Mouse (Mus musculus) neutrophil, adult 65 days (primary cell): ENCODE measurements around the gene Smim13. TPM values are rescaled to one million over a fixed set of nuclear protein-coding genes. Genes with fewer than 3 reads are reported as not detected.

Experiments used
- total RNA-seq: library from RNA; stranded (reverse); gene quantifications from 2 replicates; pipeline ENCODE4 v1.2.4, GENCODE M21; 2023

Gene Smim13
- 3.5 and 4.0 TPM in 2 replicates for total RNA-seq

DNA sequence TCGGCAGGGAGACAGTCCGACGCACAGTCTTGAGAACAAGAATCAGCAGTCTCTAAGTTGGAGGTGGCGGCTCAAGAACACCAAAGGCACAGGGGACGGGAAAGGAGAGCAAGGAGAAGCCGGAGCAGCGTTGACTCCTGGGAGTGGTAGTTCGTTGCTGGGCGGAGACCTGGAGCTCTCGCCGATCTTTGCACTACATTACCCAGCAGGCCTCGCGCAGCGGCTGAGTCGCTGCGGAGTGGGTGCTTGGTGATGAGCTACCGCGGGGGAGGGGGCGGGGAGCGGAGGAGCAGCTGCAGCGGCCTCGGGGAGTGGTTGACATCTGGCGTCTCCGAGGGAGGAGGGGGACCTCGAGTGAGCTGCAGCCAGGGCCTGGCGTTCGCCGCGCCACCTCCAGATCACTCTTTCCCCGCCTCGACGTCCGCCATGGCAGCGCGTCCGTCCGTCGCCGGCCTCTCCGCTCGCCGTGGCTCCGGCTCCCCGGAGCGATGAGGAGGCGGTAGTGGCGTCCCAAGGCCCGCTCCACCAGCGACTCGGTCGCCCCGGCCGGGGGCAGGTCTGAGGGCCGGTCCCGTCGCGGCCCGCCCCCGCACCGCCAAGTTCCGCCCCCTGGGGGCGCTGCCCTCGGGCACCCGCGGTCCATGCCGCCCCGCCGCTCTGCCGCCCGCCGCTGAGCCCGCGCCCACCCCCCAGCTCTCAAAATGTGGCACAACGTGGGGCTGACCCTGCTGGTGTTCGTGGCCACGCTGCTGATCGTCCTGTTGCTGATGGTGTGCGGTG is at the start of gene Smim13:
Smim13 (plus strand) TSS at position 307 of the 780 bp plus-strand sequence.

GRCm38 (mm10) chr13:41220304-41220834 is 29.3 kb upstream of the Smim13 start, which contains the start of gene Elovl2:
Gene Elovl2 (minus strand): TSS chr13:41220405.

DNA sequence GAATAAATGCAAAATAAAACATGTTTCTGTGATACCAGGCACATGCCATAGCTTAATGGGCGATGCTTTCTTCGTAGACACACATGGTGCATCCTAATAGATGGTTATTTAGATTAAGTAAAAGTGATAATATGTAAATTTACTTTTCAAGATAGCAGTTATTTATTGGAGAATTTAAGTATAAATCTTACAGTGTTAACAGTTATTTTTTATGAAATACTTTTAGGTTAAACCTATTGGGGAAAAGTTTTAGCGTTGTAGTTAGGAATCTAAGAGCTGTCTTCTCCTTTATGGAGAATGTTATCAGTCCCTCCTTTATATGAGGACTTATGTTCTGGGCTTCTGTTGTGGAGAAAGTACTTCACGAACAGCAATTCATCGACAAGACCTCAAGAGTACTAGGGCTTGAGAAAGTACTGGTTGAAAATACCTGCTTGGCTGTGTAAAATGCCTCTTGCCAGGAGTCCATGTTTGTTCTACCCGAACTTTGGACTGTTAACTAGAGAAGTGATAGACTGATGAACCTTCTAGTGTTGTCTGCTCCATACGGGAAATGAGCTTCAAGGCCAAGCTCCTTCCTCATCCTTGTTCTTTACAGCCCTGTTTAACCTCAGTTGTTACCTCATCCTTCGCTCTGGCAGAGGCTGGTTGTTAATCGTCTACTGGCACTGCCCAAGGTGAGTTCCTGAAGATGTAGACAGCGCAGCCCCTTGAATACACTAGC is 24.4 kb downstream of the Smim13 start, which contains the start of gene Gm17364:
Gm17364 (minus strand) TSS at position 51 of the 724 bp plus-strand sequence.

Other genes with a start within 250 kb of the Smim13 start
- gene Pak1ip1, start 248.8 kb upstream of the Smim13 start, total RNA-seq, result 51.6 and 60.9 TPM in 2 replicates
- gene Tmem14c, start 233.6 kb upstream of the Smim13 start, total RNA-seq, result 69.5 and 77.0 TPM in 2 replicates
- gene Mak, start 170.1 kb upstream of the Smim13 start, total RNA-seq, result 0.73 TPM in 1 of 2 replicates, not detected in the other
- gene Gcm2, start 138.8 kb upstream of the Smim13 start, total RNA-seq, result not detected in 2 replicates
- not detected in 2 replicates for gene Sycp2l, start 135.5 kb upstream of the Smim13 start, total RNA-seq
- not detected in 2 replicates for gene Elovl2, start 29.4 kb upstream of the Smim13 start, total RNA-seq
- not detected in 2 replicates for gene Gm17364, start 24.1 kb downstream of the Smim13 start, total RNA-seq
- gene Nedd9, start 237.5 kb downstream of the Smim13 start, total RNA-seq, result 163 and 206 TPM in 2 replicates